Mouse (Mus musculus): ENCODE data around the gene Tnnt1.

Tnnt1 gene

GRCm38 (mm10) chr7:4496468-4496867, 19.7 kb downstream of the Tnnt1 start:
- DNase-seq, result no peak

DNA sequence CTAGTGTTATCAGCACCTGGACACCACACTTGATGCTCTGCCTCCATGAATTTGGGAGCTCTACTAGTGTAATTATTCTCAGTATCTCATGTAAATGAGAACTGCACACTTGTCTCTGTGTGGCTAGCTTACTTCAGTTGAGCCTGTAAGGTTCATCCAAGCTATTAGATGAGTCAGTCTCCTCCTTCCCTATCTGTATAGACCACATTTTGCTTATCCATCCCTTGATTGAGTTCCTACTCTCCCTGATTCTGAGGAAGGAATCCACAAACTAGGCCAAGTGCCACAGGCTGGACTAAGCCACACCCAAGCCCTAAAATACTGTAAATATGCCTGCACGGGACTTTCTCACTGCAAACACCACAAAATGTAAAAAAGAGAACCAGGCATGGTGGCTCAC, 22.2 kb downstream of the Tnnt1 start:
- no peak for DNase-seq

DNA sequence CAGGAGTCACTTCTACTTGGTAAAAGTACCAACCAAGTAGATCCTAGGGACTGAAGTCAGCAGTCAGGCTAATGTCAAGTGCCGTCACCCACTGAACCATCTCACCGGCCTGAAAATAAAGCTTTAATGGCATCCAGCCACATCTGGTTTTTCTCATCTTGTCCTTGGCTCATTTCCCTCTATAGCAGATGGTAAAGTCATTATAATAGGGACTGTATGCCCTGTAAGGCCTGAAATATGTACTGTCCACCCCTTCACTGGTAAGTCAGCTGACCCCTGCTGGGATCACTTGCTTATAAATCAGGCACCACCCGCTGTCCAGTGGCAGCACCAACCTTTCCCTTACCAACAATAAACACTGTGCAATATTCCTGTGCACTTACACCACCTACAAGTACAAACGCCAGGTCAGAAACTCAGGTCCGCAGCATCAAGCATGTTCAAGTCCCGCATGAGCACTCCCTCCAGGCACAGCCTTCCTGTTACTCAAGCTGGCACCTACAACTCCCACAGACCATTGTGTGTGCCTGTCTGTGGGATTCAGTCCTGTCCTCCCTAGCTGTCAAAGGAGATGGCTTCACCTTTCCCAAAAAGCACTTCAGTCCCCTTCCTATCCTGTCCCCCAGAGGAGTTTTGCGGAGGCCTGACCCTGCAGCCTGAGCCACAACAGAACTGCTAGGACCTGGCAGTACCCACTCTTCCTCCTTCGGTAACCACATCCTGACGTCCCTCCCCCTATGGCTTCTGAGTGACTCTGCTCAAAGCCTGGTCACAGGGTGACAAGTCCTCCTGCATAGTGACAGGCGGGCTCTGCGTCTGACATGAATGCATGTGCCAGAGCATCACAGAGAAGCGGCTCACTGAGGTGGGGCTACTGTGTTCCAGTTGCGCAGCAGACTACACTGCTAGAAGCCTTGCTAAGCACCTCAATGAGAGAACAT, 23.6 kb downstream of the Tnnt1 start:
- peak in 1 of 2 experiments; percentile 18 for DNase-seq

DNA sequence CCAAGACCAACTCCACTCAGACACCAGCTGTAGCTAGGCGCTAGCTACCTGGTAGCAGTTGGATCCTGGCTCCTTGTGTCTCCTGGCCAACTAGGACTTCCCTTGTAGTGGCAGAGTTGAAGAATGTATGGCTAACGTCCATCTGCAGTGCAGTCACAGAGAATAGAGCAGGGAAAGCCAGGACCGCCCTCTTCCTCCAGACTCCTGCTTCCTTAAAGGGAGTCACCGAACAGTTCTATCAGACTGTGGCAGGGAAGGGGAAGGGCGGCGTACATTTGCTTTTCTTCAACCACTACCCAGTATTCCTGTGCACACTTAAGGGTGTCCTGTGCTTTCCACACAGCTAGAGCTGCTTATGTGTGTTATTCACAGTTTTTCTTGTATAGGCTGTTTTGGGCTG, 24.9 kb downstream of the Tnnt1 start:
- no peak for DNase-seq

DNA sequence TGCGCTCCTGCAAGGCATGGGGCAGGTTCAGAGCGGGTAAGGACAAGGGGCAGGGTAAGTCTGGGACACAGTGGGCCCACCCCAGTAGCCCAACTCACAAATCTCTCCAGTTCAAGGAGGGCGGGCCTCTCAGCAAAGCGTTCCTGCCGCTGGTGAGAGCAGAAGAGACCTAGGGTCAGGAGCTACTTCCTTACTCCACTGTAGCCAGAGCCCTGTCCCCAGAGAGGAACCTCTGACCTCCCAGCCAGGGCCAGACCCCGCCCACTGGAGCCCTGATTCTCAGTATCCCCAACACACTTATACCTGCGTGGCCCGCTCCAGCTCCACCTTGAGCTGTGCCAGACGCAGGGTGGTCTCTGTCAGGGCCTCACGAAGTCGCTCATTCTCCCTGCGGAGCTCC, 33.9 kb downstream of the Tnnt1 start:
- no peak for DNase-seq

- peak; percentile 54 to 60 for DNase-seq
Observed at GRCm38 (mm10) chr7:4479674-4480073, 36.5 kb downstream of the Tnnt1 start.

DNA sequence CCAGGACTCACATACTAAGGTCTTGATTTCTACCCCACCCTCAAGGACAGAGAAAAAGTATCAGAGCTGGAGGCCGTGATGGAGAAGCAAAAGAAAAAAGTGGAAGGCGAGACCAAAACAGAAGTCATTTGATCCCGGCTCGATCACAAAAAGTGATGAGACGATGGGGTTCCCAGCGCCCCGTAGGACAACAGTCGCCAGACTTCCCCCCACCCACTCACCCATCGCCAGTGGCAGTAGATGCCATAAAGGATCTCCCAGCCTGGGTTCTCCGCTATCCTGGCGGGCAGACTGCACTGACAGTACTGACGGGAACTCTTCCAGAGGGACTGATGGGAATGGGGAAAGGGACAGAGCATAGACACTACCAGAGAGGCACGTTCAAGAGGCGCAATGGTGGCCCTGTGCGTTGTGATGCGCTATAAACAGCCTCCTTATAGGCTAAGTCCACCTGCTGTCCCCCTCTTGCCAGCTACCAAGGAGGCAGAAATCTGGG, 37.3 kb downstream of the Tnnt1 start:
- no peak for DNase-seq

GRCm38 (mm10) chr7:4478021-4478795, 38.0 kb downstream of the Tnnt1 start:
- peak; percentile 71 to 74 for DNase-seq

GRCm38 (mm10) chr7:4473940-4474339, 42.2 kb downstream of the Tnnt1 start:
- no peak for DNase-seq

DNA sequence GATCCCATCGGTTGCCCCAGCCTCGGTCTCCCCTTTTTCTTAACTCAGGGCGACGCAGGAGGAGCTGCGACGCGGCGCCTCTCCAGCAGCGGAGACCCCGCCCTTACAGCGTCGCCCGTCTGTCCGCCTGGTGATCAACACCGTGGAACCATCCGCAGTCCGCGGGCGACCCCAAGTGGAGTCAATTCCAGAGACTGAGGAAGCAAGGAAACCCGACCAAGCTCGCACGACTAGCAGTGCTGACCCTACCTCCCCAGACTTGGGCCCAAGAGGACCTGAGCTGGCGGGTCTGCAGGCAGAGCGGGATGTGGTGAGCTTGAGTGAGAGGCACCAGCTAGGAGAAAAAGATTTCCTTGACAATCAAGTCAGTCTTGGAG, 45.0 kb downstream of the Tnnt1 start:
- peak; percentile 78 to 79 for DNase-seq

DNA sequence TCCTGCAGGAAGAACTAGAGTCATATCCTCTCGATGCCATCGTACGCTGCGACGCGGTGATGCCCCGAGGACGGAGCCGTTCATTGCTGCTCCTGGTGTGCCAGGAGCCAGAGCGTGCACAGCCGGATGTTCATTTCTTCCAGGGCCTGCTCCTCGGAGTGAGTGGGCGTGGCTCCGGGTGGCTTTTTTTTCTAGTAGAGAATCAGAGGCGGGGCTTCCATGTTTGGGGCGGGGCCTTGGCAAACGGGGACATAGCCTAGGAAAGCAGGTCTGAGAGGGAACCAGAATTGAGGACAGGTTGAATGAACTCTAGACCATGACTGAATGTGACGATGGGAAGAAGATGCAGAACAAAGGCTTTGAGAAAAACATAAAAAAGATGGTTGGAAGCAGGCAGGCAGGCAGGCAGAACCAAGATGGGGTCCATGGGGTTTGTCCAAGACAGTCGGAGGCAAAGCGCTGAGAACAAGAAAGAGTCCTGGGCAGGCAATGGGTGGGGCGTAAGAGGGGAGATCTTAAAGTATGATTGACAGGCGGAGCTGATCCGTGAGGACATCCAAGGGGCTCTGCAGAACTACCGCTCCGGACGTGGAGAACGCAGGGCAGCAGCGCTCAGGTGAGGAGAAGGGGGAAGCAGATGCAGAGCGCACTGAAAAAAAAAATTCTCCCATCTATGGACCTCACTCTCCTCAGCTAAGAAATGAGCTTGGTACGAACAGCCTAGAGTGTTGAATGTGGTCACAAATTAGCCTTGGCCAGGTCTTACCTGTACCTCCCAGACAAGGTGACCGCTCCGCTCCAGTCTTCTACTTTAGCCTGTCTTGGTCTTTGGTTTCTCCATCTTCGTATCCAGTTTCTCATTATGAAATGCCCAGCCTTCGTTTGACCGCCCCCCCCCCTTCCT, 45.7 kb downstream of the Tnnt1 start:
- peak; percentile 49 to 54 for DNase-seq

- no peak for DNase-seq
Observed at GRCm38 (mm10) chr7:4467801-4468200, 48.4 kb downstream of the Tnnt1 start.

DNA sequence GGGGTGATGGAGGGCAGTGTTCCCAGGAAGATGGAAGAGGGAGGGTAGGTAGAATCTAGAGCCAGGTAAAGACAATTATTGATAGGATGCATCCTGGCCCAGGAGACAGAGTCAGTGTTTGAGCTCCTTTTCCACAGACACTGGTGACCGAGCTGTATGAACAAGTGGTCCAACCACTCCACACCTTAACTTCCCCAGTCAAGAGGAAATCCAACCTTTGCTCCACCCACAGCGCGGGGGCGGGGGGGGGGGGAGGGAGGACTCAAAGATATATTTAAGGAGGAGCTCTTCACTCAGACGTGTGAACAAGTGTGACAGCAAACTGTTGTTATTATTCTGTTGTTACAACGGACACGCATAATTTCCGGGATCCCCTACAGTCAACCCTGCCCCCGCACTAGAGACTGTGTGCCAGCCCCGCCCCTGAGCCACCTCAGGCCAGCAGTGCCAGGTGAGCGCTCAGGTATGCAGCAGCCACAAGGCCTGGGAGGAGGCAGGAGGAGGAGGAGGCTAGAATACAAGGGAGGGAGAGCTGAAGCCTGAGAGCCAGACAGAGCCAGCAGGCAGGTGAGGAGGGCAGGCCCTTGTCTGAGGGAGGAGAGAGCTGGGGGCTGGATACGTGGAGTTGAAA, 51.9 kb downstream of the Tnnt1 start:
- no peak for DNase-seq

GRCm38 (mm10) chr7:4460576-4461434, 55.4 kb downstream of the Tnnt1 start, which contains the start of gene Eps8l1:
TSS of gene Eps8l1 (plus strand) at chr7:4460674.
- DNase-seq, result no peak
